Mouse (Mus musculus): Measurements from ENCODE around the gene Gan. TPM values are rescaled to one million over a fixed set of nuclear protein-coding genes. Genes with fewer than 3 reads are reported as not detected.

The Gan gene
- polyA plus RNA-seq, 1 experiment from 2014 or later: 1.3 TPM

- Histone ChIP-seq H3K27ac (ENCODE audit: poor library complexity, severe bottlenecking) (no peak overlapping the region), H3K27me3 (replicated peaks) (no peaks in the 10 kb centered on the region), H3K4me1 (replicated peaks) (peaks cover 60% of the 10 kb centered on the region), H3K4me2 (no peak overlapping the region), H3K9ac (no peak overlapping the region), H3K4me3 (no peak overlapping the region), H3K9me3 (replicated peaks) (no peaks in the 10 kb centered on the region), H3K36me3 (no peaks in the 10 kb centered on the region)
- 46% methylated on average over 9 of the region's 9 CpGs for WGBS
- no peak for ATAC-seq (ENCODE audit: insufficient number of reproducible peaks, low FRiP score)
These were observed 103.8 kb downstream of the Gan start for GRCm38 (mm10) chr8:117261702-117262101.

DNA sequence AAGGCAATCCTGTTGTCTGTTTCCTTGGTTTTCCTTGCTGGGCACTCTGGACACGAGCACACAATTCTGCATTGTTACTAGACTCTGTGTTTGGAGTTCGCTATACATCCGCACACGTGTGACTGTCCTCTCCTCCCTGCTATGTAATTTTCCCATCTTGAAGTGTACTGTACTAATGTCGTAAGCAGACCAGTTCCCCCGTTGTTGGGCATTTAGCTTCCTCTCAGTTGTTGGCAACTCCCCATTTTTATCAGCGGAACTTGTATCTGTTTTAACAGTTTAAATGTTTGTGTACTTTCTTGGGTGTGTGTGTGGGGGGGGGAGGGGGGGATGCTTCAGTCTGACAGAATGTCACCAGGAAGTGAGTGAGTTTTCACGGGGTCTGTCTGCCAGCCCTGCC lies 104.8 kb downstream of the Gan start:
- H3K4me1 ChIP-seq (replicated peaks): peaks cover 67% of the 10 kb centered on the region

DNA sequence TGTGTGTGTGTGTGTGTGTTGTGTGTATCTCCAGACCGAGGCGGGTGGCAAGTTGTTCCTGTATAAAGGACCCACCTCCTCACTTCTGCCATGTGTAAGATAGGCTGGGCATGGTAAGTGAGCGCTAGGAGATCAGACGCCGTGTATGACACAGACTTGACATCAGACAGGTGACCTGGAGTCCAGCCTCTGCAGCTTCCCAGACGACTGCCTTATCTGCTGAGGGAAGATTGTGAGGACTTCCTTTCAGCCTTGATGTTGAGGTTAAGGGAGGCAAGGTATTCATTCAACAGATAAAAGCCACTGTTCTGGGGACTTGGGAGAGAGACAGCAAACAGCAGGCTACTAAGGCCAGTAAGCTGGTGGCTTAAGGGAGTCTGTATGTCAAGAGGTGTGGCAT lies 105.5 kb downstream of the Gan start:
- H3K4me2 ChIP-seq: 0 out of 2 replicates have a peak overlapping the region, but pooled peaks have one; percentile 7
- no peaks in the 10 kb centered on the region for H3K36me3 ChIP-seq
- peak overlapping the region; percentile 34; the same call in 1 of the 2 replicates for H3K9ac ChIP-seq
- ATAC-seq (ENCODE audit: insufficient number of reproducible peaks, low FRiP score): no peak
- no peaks in the 10 kb centered on the region for H3K9me3 ChIP-seq (replicated peaks)
- no peak overlapping the region for H3K27ac ChIP-seq (ENCODE audit: poor library complexity, severe bottlenecking)
- 16% methylated on average over 6 of the region's 6 CpGs for WGBS
- peaks cover 67% of the 10 kb centered on the region for H3K4me1 ChIP-seq (replicated peaks)
- no peaks in the 10 kb centered on the region for H3K27me3 ChIP-seq (replicated peaks)
- H3K4me3 ChIP-seq: no peak overlapping the region

More for the DNA sequence above, 104.8 kb downstream of the Gan start:
- Histone ChIP-seq H3K36me3 (no peaks in the 10 kb centered on the region), H3K4me2 (peak overlapping the region; percentile 7; the same call in 1 of the 2 replicates), H3K9me3 (replicated peaks) (no peaks in the 10 kb centered on the region), H3K27ac (ENCODE audit: poor library complexity, severe bottlenecking) (no peak overlapping the region), H3K27me3 (replicated peaks) (no peaks in the 10 kb centered on the region), H3K4me3 (no peak overlapping the region), H3K9ac (peak overlapping the region; percentile 34; the same call in 1 of the 2 replicates)
- ATAC-seq (ENCODE audit: insufficient number of reproducible peaks, low FRiP score): no peak
- 41% methylated on average over 8 of the region's 8 CpGs for WGBS

GRCm38 (mm10) chr8:117265079-117265478 lies 107.1 kb downstream of the Gan start:
- no peaks in the 10 kb centered on the region for H3K27me3 ChIP-seq (replicated peaks)
- no peak overlapping the region for H3K9ac ChIP-seq
- H3K27ac ChIP-seq (ENCODE audit: poor library complexity, severe bottlenecking): no peak overlapping the region
- no peaks in the 10 kb centered on the region for H3K36me3 ChIP-seq
- no peaks in the 10 kb centered on the region for H3K9me3 ChIP-seq (replicated peaks)
- no peak for ATAC-seq (ENCODE audit: insufficient number of reproducible peaks, low FRiP score)
- H3K4me2 ChIP-seq: no peak overlapping the region
- peaks cover 51% of the 10 kb centered on the region for H3K4me1 ChIP-seq (replicated peaks)
- H3K4me3 ChIP-seq: no peak overlapping the region
- WGBS: 89% methylated on average over 5 of the region's 5 CpGs

Other genes with a start within 250 kb of the Gan start
- 112 and 114 TPM in 2 replicates for gene Cmc2, start 236.7 kb upstream of the Gan start, polyA plus RNA-seq (2016; fragmentation: Nextera tagmentation; extraction: Ambion mirVana)
- gene Cenpn, start 236.4 kb upstream of the Gan start, polyA plus RNA-seq (2016; fragmentation: Nextera tagmentation; extraction: Ambion mirVana): 25.7 and 28.4 TPM in 2 replicates
- 11.4 and 11.7 TPM in 2 replicates for gene Atmin, start 214.7 kb upstream of the Gan start, polyA plus RNA-seq (2016; fragmentation: Nextera tagmentation; extraction: Ambion mirVana)
- gene 1700030J22Rik, start 179.2 kb upstream of the Gan start, polyA plus RNA-seq (2016; fragmentation: Nextera tagmentation; extraction: Ambion mirVana): 1.0 and 1.1 TPM in 2 replicates
- gene Gcsh, start 164.6 kb upstream of the Gan start, polyA plus RNA-seq (2016; fragmentation: Nextera tagmentation; extraction: Ambion mirVana): 69.9 and 75.4 TPM in 2 replicates
- 0.11 TPM in 1 of 2 replicates, not detected in the other for gene Pkd1l2, start 75.7 kb upstream of the Gan start, polyA plus RNA-seq (2016; fragmentation: Nextera tagmentation; extraction: Ambion mirVana)
- gene Bco1, start 62.3 kb upstream of the Gan start, polyA plus RNA-seq (2016; fragmentation: Nextera tagmentation; extraction: Ambion mirVana): 0.08 and 0.34 TPM in 2 replicates
- gene Cmip, start 98.9 kb downstream of the Gan start, polyA plus RNA-seq (2016; fragmentation: Nextera tagmentation; extraction: Ambion mirVana): 9.7 and 10.5 TPM in 2 replicates

All from heart, embryonic 12.5 days (tissue).